In the genomic region with DNA sequence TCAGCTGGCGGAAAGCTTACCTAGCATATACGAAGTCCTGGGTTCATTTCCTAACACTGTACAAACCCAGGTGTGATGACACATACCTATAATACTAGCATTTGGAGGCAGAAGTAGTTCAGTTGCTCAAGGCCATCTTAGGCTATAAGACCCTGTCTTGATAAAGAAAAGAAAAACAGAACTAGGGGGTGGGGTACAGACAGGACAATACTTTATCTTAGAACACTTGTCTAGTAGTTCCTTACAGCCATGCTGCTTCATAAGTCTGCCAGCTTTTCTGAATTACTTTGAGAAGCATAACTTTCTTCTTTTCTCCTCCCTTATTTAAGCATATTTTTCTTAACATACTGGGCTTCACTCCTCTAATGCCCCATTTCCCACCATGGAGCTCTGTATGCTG, we compare ENCODE assay signal across 16 mouse cellular contexts. TPM values are rescaled to one million over a fixed set of nuclear protein-coding genes. Genes with fewer than 3 reads are reported as not detected.
"Had no signal": no experiment of that assay in that cellular context is flagged by ENCODE, and none has a peak within 500 bp of the region (broad histone marks: within the 10 kb centered on the region; RNA-seq: fewer than 3 reads in every experiment).

No protein-coding gene starts in this region.

- H3K4me1 ChIP-seq: midbrain, embryonic 10.5 days had no signal

- H3K27me3 ChIP-seq: intestine, embryonic 15.5 days; limb, embryonic 13.5 days; neural tube, embryonic 12.5 days had no signal

- H3K9me3 ChIP-seq: intestine, embryonic 15.5 days; limb, embryonic 13.5 days; midbrain, embryonic 10.5 days; neural tube, embryonic 12.5 days had no signal

- DNase-seq: left cerebral cortex, postnatal 4 days; lung, adult 18-20 months; lung, postnatal 36 days; midbrain, embryonic 14.5 days; thymus, postnatal 4 days had no signal

- H3K4me2 ChIP-seq: intestine, embryonic 15.5 days; limb, embryonic 13.5 days; neural tube, embryonic 12.5 days had no signal

- ATAC-seq: intestine, embryonic 15.5 days had no signal

- H3K4me3 ChIP-seq: intestine, embryonic 15.5 days; limb, embryonic 13.5 days; midbrain, embryonic 10.5 days; myocyte; neural tube, embryonic 12.5 days had no signal

- H3K27ac ChIP-seq: kidney, postnatal 0 days; limb, embryonic 13.5 days; midbrain, embryonic 10.5 days; neural tube, embryonic 12.5 days had no signal

- H3K9ac ChIP-seq: intestine, embryonic 15.5 days; limb, embryonic 13.5 days; neural tube, embryonic 12.5 days had no signal

RNA-seq across cellular contexts. Expression of a gene that starts 24.3 kb away (rescaled TPM):
- total RNA-seq: layer of hippocampus, adult 8-10 months; left cerebral cortex, adult 18-20 months; left cerebral cortex, postnatal 10 days; left cerebral cortex, postnatal 4 days; megakaryocyte, adult 5-6 weeks; neutrophil, adult 5-6 weeks had no signal
